Comparison of ENCODE assay signal across 8 mouse cellular contexts in the genomic region with DNA sequence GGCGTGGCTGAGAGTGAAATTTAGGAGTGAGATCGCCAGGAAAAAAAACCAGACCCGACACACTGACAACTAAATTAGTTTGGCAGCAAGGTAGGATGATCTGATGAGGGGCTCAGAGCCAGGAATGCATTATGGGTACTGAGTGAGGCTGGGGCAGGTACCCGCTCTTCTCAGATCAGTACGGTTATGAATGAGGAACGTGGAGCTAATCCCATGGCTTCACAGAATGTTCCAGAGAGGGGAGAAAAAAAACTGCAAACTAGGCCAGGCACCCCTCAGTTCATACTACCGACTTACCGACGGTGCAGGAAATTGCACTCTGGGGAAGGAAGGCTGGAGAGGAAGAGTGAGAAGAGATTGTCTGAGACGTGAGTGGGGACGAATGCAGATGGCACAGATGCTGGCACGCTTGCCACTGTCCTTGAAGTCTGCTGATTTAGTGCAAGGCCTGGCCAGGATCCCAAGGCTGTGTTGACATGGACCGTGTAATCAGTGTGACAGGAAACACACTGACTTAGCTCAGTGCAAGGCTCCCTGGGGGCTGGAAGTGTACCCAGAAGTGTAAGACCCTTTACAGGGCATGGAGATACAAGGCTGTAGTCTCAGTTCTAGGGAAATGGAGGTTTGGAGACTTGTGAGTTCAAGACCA.
DNase-seq lines count a peak whose midpoint lies in the region; ATAC-seq and TF ChIP-seq lines count a peak whose summit lies in the region.

No protein-coding gene starts in this region.

- H3K4me3 ChIP-seq in forebrain, embryonic 16.5 days (replicated peaks; ENCODE audit: low read length): no peak overlapping the region
- no peak overlapping the region for H3K4me3 ChIP-seq in forebrain, embryonic 10.5 days
- no peak overlapping the region for H3K4me3 ChIP-seq in testis, adult 2 months (ENCODE audit: control insufficient read depth, low read depth, low read length)
- no peak overlapping the region for H3K4me3 ChIP-seq in intestine, embryonic 16.5 days (ENCODE audit: low read length)

- WGBS in forebrain, embryonic 16.5 days: 39% methylated on average over 13 of the region's 13 CpGs
- 86% methylated on average over 13 of the region's 13 CpGs for WGBS in forebrain, embryonic 10.5 days
- WGBS in intestine, embryonic 16.5 days: 64% methylated on average over 13 of the region's 13 CpGs

- no peak for TF ChIP-seq POLR2A in testis, adult 2 months (IDR thresholded peaks at IDR 0.05; ENCODE audit: control insufficient read depth, low read depth, low read length)

- H3K27me3 ChIP-seq in forebrain, embryonic 16.5 days (replicated peaks; ENCODE audit: control insufficient read depth, insufficient read depth, low read length): no peaks in the 10 kb centered on the region
- no peaks in the 10 kb centered on the region for H3K27me3 ChIP-seq in forebrain, embryonic 10.5 days (ENCODE audit: poor library complexity, severe bottlenecking)
- no peaks in the 10 kb centered on the region for H3K27me3 ChIP-seq in testis, adult 2 months (ENCODE audit: control insufficient read depth, insufficient read depth, low read length)
- no peaks in the 10 kb centered on the region for H3K27me3 ChIP-seq in intestine, embryonic 16.5 days (replicated peaks; ENCODE audit: control insufficient read depth, insufficient read depth, low read length)

- no peaks in the 10 kb centered on the region for H3K9me3 ChIP-seq in forebrain, embryonic 16.5 days (ENCODE audit: control insufficient read depth, low read length)
- H3K9me3 ChIP-seq in forebrain, embryonic 10.5 days: no peaks in the 10 kb centered on the region
- H3K9me3 ChIP-seq in intestine, embryonic 16.5 days (ENCODE audit: control insufficient read depth, low read length): no peaks in the 10 kb centered on the region

- TF ChIP-seq CTCF in testis, adult 2 months (IDR thresholded peaks at IDR 0.05; ENCODE audit: control insufficient read depth, insufficient read depth, insufficient replicate concordance, low read depth, low read length): no peak

- H3K4me1 ChIP-seq in forebrain, embryonic 16.5 days (replicated peaks; ENCODE audit: control insufficient read depth, insufficient read depth, low read length): peaks cover 26% of the 10 kb centered on the region
- H3K4me1 ChIP-seq in forebrain, embryonic 10.5 days: peaks cover 12% of the 10 kb centered on the region
- no peaks in the 10 kb centered on the region; the same call in 1 of the 2 replicates for H3K4me1 ChIP-seq in testis, adult 2 months (ENCODE audit: control insufficient read depth, insufficient read depth, low read length)
- H3K4me1 ChIP-seq in intestine, embryonic 16.5 days (ENCODE audit: control insufficient read depth, insufficient read depth, low read length): peaks cover 6% of the 10 kb centered on the region

- no peak overlapping the region for H3K9ac ChIP-seq in forebrain, embryonic 16.5 days (replicated peaks; ENCODE audit: low read depth, low read length)
- H3K9ac ChIP-seq in intestine, embryonic 16.5 days (ENCODE audit: low read depth, low read length): no peak overlapping the region

- no peaks in the 10 kb centered on the region for H3K36me3 ChIP-seq in forebrain, embryonic 16.5 days (ENCODE audit: control insufficient read depth, insufficient read depth)
- H3K36me3 ChIP-seq in forebrain, embryonic 10.5 days (replicated peaks): 0 out of 2 replicates have a peak, but pooled peaks cover 9% of the 10 kb centered on the region
- no peaks in the 10 kb centered on the region for H3K36me3 ChIP-seq in testis, adult 2 months (ENCODE audit: control insufficient read depth, insufficient read depth, low read length)
- no peaks in the 10 kb centered on the region for H3K36me3 ChIP-seq in intestine, embryonic 16.5 days (ENCODE audit: control insufficient read depth, insufficient read depth, low read length)

- no peak for DNase-seq in forebrain, embryonic 10.5 days (ENCODE audit: extremely low spot score, low spot score)
- no peak for DNase-seq in testis, postnatal 14 days (ENCODE audit: low spot score)
- DNase-seq in kidney, postnatal 25 days: peak; percentile 55 to 69
- DNase-seq in embryo, embryonic 10 days (ENCODE audit: low spot score): no peak
- no peak for DNase-seq in layer of hippocampus, adult 9-11 months

- H3K27ac ChIP-seq in forebrain, embryonic 16.5 days (ENCODE audit: low read length): peak overlapping the region; percentile 53
- no peak overlapping the region for H3K27ac ChIP-seq in forebrain, embryonic 10.5 days
- H3K27ac ChIP-seq in testis, adult 2 months (ENCODE audit: control insufficient read depth, insufficient read depth, low read depth, low read length): peak overlapping the region; percentile 32
- no peak overlapping the region for H3K27ac ChIP-seq in intestine, embryonic 16.5 days (ENCODE audit: low read length)

- no peak overlapping the region for H3K4me2 ChIP-seq in forebrain, embryonic 16.5 days (ENCODE audit: low read length)
- no peak overlapping the region for H3K4me2 ChIP-seq in intestine, embryonic 16.5 days (ENCODE audit: low read depth, low read length)

- ATAC-seq in forebrain, embryonic 16.5 days: no peak
- no peak for ATAC-seq in intestine, embryonic 16.5 days

Comparison
In these comparisons a context has a peak if more than half of its experiments do, and no peak if none do; other contexts are left out.
1. H3K27ac ChIP-seq: peak in forebrain, embryonic 16.5 days (single experiment) and testis, adult 2 months (single experiment); none in forebrain, embryonic 10.5 days (single experiment) and intestine, embryonic 16.5 days (single experiment).
2. DNase-seq: peak in kidney, postnatal 25 days (2 of 2); none in forebrain, embryonic 10.5 days (single experiment), testis, postnatal 14 days (single experiment), embryo, embryonic 10 days (single experiment) and layer of hippocampus, adult 9-11 months (single experiment).